Mouse (Mus musculus): ENCODE measurements at regions not wholly inside any gene's neighbourhood (a gene's known extent, or its start where the extent isn't known, plus 50 kb on each side); places are given as distances from the start of the nearest gene placed in this dataset.

DNA sequence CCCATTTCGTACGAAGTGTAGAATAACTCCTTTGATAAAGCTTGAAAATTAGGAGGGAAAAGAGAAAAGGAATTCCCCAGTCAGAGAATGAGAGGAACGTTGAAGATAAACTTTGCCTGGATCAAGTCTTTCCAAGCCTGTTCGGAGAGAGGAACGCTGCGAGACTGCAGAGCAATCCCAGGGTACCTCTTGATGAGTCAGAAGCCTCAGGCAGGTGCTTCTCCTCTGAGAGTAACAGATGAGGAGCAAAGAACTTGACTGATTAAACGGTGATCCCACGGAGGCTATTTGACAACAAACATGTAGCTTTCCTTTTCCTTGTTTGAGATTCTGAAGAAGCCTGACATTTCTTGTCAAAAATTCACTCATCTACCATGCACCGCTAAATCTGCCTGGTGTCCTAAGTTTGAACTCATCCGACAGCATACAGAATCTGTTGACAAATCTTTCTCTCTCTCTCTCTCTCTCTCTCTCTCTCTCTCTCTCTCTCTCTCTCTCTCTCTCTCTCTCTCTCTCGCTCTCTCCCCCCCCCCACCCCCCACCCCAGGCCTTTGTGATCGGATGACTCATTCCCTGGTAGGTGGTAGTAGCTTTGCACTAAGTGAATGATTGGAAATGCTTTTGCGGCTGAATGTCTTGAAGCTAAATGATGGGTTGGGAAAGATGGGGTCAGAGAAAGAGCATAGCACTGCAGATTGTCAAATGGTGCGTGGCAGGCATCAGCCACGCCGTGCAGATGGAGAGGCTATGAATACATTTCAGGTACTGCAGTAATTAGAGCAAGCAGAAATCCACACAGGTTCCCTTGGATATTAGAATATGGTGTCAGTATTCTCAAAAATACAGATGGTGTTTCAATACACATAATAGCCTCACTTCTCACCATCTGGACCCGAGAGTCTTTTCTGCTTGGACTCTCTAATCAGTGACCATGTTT lies 496.1 kb upstream of the Atp2b1 start:
- 45% methylated on average over 16 of the region's 17 CpGs for WGBS
- Histone ChIP-seq H3K4me2 (ENCODE audit: low read depth, low read length) (no peak overlapping the region), H3K36me3 (ENCODE audit: control insufficient read depth, insufficient read depth, low read length) (no peaks in the 10 kb centered on the region), H3K27me3 (ENCODE audit: control insufficient read depth, insufficient read depth, low read depth, low read length) (no peaks in the 10 kb centered on the region), H3K27ac (ENCODE audit: low read length) (no peak overlapping the region), H3K4me1 (replicated peaks; ENCODE audit: control insufficient read depth, insufficient read depth, low read length) (no peaks in the 10 kb centered on the region), H3K9ac (ENCODE audit: low read length) (no peak overlapping the region), H3K4me3 (ENCODE audit: low read length) (no peak overlapping the region), H3K9me3 (ENCODE audit: control insufficient read depth, low read length) (no peaks in the 10 kb centered on the region)
- ATAC-seq (ENCODE audit: low read depth) = no peak

- H3K9me3 ChIP-seq (ENCODE audit: control insufficient read depth, low read length) = no peaks in the 10 kb centered on the region; the same call in 1 of the 2 replicates
- H3K4me1 ChIP-seq (replicated peaks; ENCODE audit: control insufficient read depth, insufficient read depth, low read length) = no peaks in the 10 kb centered on the region
- H3K27ac ChIP-seq (ENCODE audit: low read length) = no peak overlapping the region
- WGBS = 98% methylated on average over 1 of the region's 1 CpGs
- no peak overlapping the region for H3K4me2 ChIP-seq (ENCODE audit: low read depth, low read length)
- no peaks in the 10 kb centered on the region for H3K27me3 ChIP-seq (ENCODE audit: control insufficient read depth, insufficient read depth, low read depth, low read length)
- H3K9ac ChIP-seq (ENCODE audit: low read length) = no peak overlapping the region
- H3K36me3 ChIP-seq (ENCODE audit: control insufficient read depth, insufficient read depth, low read length) = no peaks in the 10 kb centered on the region
- ATAC-seq (ENCODE audit: low read depth) = no peak
- no peak overlapping the region for H3K4me3 ChIP-seq (ENCODE audit: low read length)
Measured at GRCm38 (mm10) chr10:98424450-98424849, 489.8 kb upstream of the Atp2b1 start.

- Histone ChIP-seq H3K27me3 (ENCODE audit: control insufficient read depth, insufficient read depth, low read depth, low read length) (no peaks in the 10 kb centered on the region), H3K4me3 (ENCODE audit: low read length) (no peak overlapping the region), H3K9me3 (ENCODE audit: control insufficient read depth, low read length) (no peaks in the 10 kb centered on the region), H3K4me2 (ENCODE audit: low read depth, low read length) (no peak overlapping the region), H3K4me1 (replicated peaks; ENCODE audit: control insufficient read depth, insufficient read depth, low read length) (no peaks in the 10 kb centered on the region), H3K27ac (ENCODE audit: low read length) (no peak overlapping the region), H3K36me3 (ENCODE audit: control insufficient read depth, insufficient read depth, low read length) (no peaks in the 10 kb centered on the region), H3K9ac (ENCODE audit: low read length) (no peak overlapping the region)
- WGBS = 98% methylated on average over 3 of the region's 3 CpGs
- ATAC-seq (ENCODE audit: low read depth) = no peak
Measured at GRCm38 (mm10) chr10:98434974-98435373, 479.2 kb upstream of the Atp2b1 start.

DNA sequence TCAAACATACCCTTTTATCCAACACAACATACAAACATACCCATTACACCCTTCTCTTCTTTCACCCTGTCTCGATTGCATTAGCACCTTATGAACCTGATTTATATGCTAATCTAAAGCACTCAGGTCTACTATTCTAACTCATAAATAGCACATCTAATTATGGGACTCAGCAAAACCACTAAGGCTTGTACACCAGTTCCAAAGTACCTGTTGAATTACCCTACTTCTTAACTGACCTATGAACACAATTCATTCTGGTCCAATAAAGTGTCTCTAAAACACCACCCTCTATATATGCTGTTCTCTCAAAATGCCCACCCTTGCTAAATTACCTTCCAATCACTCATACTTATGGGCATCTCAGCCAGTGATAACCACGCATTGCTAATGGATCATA lies 452.7 kb upstream of the Atp2b1 start:
- Histone ChIP-seq H3K27me3 (ENCODE audit: control insufficient read depth, insufficient read depth, low read depth, low read length) (no peaks in the 10 kb centered on the region), H3K4me1 (replicated peaks; ENCODE audit: control insufficient read depth, insufficient read depth, low read length) (no peaks in the 10 kb centered on the region), H3K4me2 (ENCODE audit: low read depth, low read length) (no peak overlapping the region), H3K27ac (ENCODE audit: low read length) (no peak overlapping the region), H3K9ac (ENCODE audit: low read length) (no peak overlapping the region), H3K36me3 (ENCODE audit: control insufficient read depth, insufficient read depth, low read length) (no peaks in the 10 kb centered on the region), H3K4me3 (ENCODE audit: low read length) (no peak overlapping the region), H3K9me3 (ENCODE audit: control insufficient read depth, low read length) (no peaks in the 10 kb centered on the region)
- 80% methylated on average over 2 of the region's 2 CpGs for WGBS
- ATAC-seq (ENCODE audit: low read depth) = no peak

DNA sequence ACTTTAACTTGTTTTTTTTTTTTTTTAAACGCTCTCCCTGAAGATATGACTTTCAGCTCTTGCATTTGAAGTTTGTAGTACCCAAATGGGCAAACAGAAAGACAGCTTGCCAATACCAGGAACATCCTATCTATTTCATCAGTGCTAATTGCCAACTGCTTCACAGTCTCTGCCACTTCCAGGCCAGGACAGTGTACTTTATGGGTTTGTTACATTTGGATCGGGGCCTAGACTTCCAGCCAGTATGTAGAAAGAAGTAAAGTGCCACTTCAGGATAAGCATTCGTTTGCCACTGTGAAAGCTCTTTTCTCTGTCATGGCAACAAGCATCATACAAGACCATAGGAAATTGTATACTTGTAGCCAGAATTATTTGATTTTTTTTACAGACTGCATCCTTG lies 439.6 kb upstream of the Atp2b1 start:
- no peaks in the 10 kb centered on the region for H3K27me3 ChIP-seq (ENCODE audit: control insufficient read depth, insufficient read depth, low read depth, low read length)
- no peak overlapping the region for H3K4me2 ChIP-seq (ENCODE audit: low read depth, low read length)
- H3K4me1 ChIP-seq (replicated peaks; ENCODE audit: control insufficient read depth, insufficient read depth, low read length) = peaks cover 8% of the 10 kb centered on the region; the same call in 1 of the 2 replicates
- H3K4me3 ChIP-seq (ENCODE audit: low read length) = no peak overlapping the region
- no peak overlapping the region for H3K9ac ChIP-seq (ENCODE audit: low read length)
- WGBS = 43% methylated on average over 3 of the region's 3 CpGs
- H3K27ac ChIP-seq (ENCODE audit: low read length) = no peak overlapping the region; the same call in 1 of the 2 replicates
- H3K9me3 ChIP-seq (ENCODE audit: control insufficient read depth, low read length) = no peaks in the 10 kb centered on the region; the same call in 1 of the 2 replicates
- peak; percentile 76; the same call in 1 of the 2 replicates for ATAC-seq (ENCODE audit: low read depth)
- no peaks in the 10 kb centered on the region for H3K36me3 ChIP-seq (ENCODE audit: control insufficient read depth, insufficient read depth, low read length)

- Histone ChIP-seq H3K27me3 (ENCODE audit: control insufficient read depth, insufficient read depth, low read depth, low read length) (no peaks in the 10 kb centered on the region), H3K9me3 (ENCODE audit: control insufficient read depth, low read length) (no peaks in the 10 kb centered on the region), H3K4me1 (replicated peaks; ENCODE audit: control insufficient read depth, insufficient read depth, low read length) (no peaks in the 10 kb centered on the region), H3K36me3 (ENCODE audit: control insufficient read depth, insufficient read depth, low read length) (no peaks in the 10 kb centered on the region), H3K4me2 (ENCODE audit: low read depth, low read length) (no peak overlapping the region), H3K4me3 (ENCODE audit: low read length) (no peak overlapping the region), H3K9ac (ENCODE audit: low read length) (no peak overlapping the region), H3K27ac (ENCODE audit: low read length) (no peak overlapping the region)
- no peak for ATAC-seq (ENCODE audit: low read depth)
- 77% methylated on average over 20 of the region's 20 CpGs for WGBS
Measured at GRCm38 (mm10) chr10:98485751-98486681, 428.2 kb upstream of the Atp2b1 start.

DNA sequence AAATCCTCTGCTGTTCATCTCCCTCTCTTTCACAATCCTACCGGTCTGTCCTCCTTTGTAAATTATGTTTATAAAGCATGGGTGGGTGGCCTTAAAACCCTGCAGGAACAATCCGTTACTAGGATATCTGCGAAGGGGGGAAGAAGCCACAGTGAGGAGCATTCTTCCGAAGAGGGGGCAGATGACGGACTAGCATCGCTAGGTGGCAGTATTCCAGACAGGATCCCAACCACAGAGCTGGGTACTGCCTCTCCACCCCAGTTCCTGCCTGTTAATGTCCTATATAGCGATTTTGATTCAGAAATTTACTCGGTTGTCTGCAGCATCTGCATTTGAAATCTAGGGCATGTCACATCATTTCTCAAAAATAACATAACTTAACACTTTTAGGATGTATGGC lies 419.9 kb upstream of the Atp2b1 start:
- Histone ChIP-seq H3K9ac (ENCODE audit: low read length) (no peak overlapping the region), H3K9me3 (ENCODE audit: control insufficient read depth, low read length) (no peaks in the 10 kb centered on the region), H3K36me3 (ENCODE audit: control insufficient read depth, insufficient read depth, low read length) (no peaks in the 10 kb centered on the region), H3K4me2 (ENCODE audit: low read depth, low read length) (no peak overlapping the region), H3K27me3 (ENCODE audit: control insufficient read depth, insufficient read depth, low read depth, low read length) (no peaks in the 10 kb centered on the region), H3K27ac (ENCODE audit: low read length) (no peak overlapping the region), H3K4me1 (replicated peaks; ENCODE audit: control insufficient read depth, insufficient read depth, low read length) (no peaks in the 10 kb centered on the region), H3K4me3 (ENCODE audit: low read length) (no peak overlapping the region)
- peak; percentile 72; the same call in 1 of the 2 replicates for ATAC-seq (ENCODE audit: low read depth)
- WGBS = 15% methylated on average over 8 of the region's 8 CpGs

DNA sequence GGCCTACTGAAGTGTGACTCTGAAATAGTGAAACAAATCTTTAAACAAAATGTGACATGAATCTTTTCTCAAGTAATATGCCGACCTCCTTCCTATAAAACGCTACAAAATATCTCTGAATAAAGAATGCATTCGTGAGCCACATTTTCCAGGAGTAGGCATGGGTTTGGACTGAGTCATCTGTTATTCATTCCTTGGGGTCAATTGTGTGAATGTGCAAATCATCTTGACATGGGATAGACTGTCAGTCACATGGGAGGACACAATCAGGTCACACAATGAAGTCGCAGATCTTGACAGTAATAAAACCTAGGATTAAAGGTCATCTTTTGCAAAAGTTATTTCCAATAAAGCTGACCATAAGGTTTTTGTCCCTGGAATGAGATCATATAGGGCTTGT lies 418.0 kb upstream of the Atp2b1 start:
- Histone ChIP-seq H3K4me3 (ENCODE audit: low read length) (no peak overlapping the region), H3K4me1 (replicated peaks; ENCODE audit: control insufficient read depth, insufficient read depth, low read length) (no peaks in the 10 kb centered on the region), H3K9me3 (ENCODE audit: control insufficient read depth, low read length) (no peaks in the 10 kb centered on the region), H3K27ac (ENCODE audit: low read length) (no peak overlapping the region), H3K9ac (ENCODE audit: low read length) (no peak overlapping the region), H3K4me2 (ENCODE audit: low read depth, low read length) (no peak overlapping the region), H3K27me3 (ENCODE audit: control insufficient read depth, insufficient read depth, low read depth, low read length) (no peaks in the 10 kb centered on the region), H3K36me3 (ENCODE audit: control insufficient read depth, insufficient read depth, low read length) (no peaks in the 10 kb centered on the region)
- no peak for ATAC-seq (ENCODE audit: low read depth)
- WGBS = 67% methylated on average over 4 of the region's 4 CpGs

DNA sequence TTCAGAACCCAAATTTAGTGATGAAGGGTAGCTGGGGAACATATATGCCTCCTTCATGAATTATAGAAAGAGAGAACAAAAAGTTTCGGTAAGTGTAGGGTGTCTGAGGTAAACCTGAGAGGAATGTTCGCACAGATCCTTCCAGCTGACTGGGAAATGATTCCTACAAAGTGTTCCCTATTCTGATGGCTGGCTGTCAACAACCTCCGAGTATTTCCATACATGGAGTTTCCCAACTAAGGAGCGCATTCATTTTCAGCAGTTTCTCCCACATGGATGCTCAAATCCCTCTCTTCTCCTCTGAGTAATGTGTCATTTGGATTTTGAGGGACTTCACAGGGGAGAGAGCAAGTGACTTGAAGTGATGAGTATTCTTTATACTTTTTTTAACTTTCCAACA lies 413.9 kb upstream of the Atp2b1 start:
- Histone ChIP-seq H3K27me3 (ENCODE audit: control insufficient read depth, insufficient read depth, low read depth, low read length) (no peaks in the 10 kb centered on the region), H3K9me3 (ENCODE audit: control insufficient read depth, low read length) (no peaks in the 10 kb centered on the region), H3K4me1 (replicated peaks; ENCODE audit: control insufficient read depth, insufficient read depth, low read length) (no peaks in the 10 kb centered on the region), H3K27ac (ENCODE audit: low read length) (no peak overlapping the region), H3K36me3 (ENCODE audit: control insufficient read depth, insufficient read depth, low read length) (no peaks in the 10 kb centered on the region), H3K4me2 (ENCODE audit: low read depth, low read length) (no peak overlapping the region), H3K9ac (ENCODE audit: low read length) (no peak overlapping the region), H3K4me3 (ENCODE audit: low read length) (no peak overlapping the region)
- WGBS = 88% methylated on average over 4 of the region's 4 CpGs
- no peak for ATAC-seq (ENCODE audit: low read depth)
